7 mouse cellular contexts compared by ENCODE assay signal in the genomic region with DNA sequence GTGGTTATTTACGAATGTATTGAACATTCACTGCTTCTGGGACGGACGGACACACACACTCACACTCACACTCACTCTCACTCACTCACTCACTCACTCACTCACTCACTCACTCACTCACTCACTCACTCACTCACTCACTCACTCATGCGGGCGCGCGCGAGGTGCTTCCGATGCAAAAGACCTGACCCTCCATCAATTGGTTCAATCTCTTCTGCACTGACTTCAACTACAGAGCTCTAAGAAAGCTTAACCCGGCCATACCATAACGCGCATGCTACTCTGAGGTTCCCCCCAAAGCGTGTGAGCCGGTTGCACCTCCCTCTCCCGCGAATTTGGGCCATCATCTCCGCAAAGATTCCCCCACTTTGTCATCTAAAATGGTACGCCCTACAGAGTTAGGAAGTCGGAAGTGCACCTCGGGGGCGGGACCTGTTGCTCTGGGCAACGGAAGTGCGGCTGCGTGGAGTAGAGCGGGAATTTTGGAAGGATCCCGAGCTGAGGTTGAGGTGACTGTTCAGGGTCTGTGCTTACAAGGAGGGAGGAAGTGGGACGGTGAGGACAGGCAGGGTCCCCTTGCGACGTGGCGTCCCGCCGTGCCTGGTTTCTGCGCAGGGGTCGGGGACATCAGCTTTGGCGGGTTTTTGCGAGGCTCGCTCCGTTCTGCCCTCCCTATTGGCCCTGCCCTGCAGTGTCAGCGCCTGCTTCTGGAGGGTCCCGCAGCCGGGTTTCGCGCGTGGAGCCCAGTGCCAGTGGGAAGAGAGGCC. TPM values are rescaled to one million over a fixed set of nuclear protein-coding genes. Genes with fewer than 3 reads are reported as not detected.
A peak's percentile ranks its signal among the peaks of the same experiment; 100 is the strongest.
DNase-seq lines count a peak whose midpoint lies in the region; ATAC-seq lines count a peak whose summit lies in the region.

Gene Fanci, plus strand, starts transcription at position 47 of the 767 bp plus-strand sequence.

- H3K36me3 ChIP-seq in intestine, embryonic 15.5 days, result no peaks in the 10 kb centered on the region
- peaks cover 10% of the 10 kb centered on the region for H3K36me3 ChIP-seq in midbrain, embryonic 10.5 days

- ATAC-seq in intestine, embryonic 15.5 days, result peak; percentile 96

- WGBS in intestine, embryonic 15.5 days, result under 1% methylated on average over 44 of the region's 44 CpGs
- under 1% methylated on average over 44 of the region's 44 CpGs for WGBS in midbrain, embryonic 10.5 days

- H3K4me2 ChIP-seq in intestine, embryonic 15.5 days (replicated peaks), result peak within 1 kb of the TSS; percentile 96

- H3K9me3 ChIP-seq in intestine, embryonic 15.5 days, result no peaks in the 10 kb centered on the region
- no peaks in the 10 kb centered on the region for H3K9me3 ChIP-seq in midbrain, embryonic 10.5 days (replicated peaks)

- H3K27me3 ChIP-seq in intestine, embryonic 15.5 days (replicated peaks), result no peaks in the 10 kb centered on the region
- H3K27me3 ChIP-seq in midbrain, embryonic 10.5 days (ENCODE audit: low read depth, poor library complexity, severe bottlenecking), result peaks cover 4% of the 10 kb centered on the region; the same call in 1 of the 2 replicates

- peak within 1 kb of the TSS; percentile 73 for H3K4me3 ChIP-seq in intestine, embryonic 15.5 days (replicated peaks)
- H3K4me3 ChIP-seq in midbrain, embryonic 10.5 days, result peak within 1 kb of the TSS; percentile 84

- peak within 1 kb of the TSS; percentile 72 for H3K9ac ChIP-seq in intestine, embryonic 15.5 days

- peak within 1 kb of the TSS; percentile 84 for H3K27ac ChIP-seq in intestine, embryonic 15.5 days
- H3K27ac ChIP-seq in midbrain, embryonic 10.5 days (replicated peaks), result peak within 1 kb of the TSS; percentile 96

- H3K4me1 ChIP-seq in intestine, embryonic 15.5 days (replicated peaks), result peaks cover 4% of the 10 kb centered on the region; the same call in 1 of the 2 replicates
- peaks cover 26% of the 10 kb centered on the region for H3K4me1 ChIP-seq in midbrain, embryonic 10.5 days

- intact Hi-C loops in gastrocnemius, postnatal 36 days (cut with DNase I), result loop anchor here (5.0 kb wide), 1 partner anchor 75 kb away; the partner anchor contains the start of gene Polg
- intact Hi-C loops in left cerebral cortex, postnatal 25 days (cut with DNase I), result loop anchor here (1.0 kb wide), 1 partner anchor 74 kb away; the partner anchor contains the start of gene Polg

- DNase-seq in adrenal gland, adult 2 months, result peak; percentile 93
- peak; percentile 93 for DNase-seq in embryo, embryonic 11.5 days (ENCODE audit: low read depth, low spot score)
- peak; percentile 95 to 96 for DNase-seq in gastrocnemius, postnatal 36 days
- peak; percentile 95 for DNase-seq in left cerebral cortex, postnatal 25 days (ENCODE audit: low spot score in 2 of 2)
- peak; percentile 95 for DNase-seq in midbrain, embryonic 10.5 days (ENCODE audit: low spot score)
- peak; percentile 99 for DNase-seq in right cerebral cortex, postnatal 4 days

RNA-seq across cellular contexts. Expression of gene Fanci, which starts in this region (rescaled TPM):
- under 1 TPM; 0.35 to 0.49 TPM for total RNA-seq in adrenal gland, adult 2 months (2021)
- 0.37 and 0.44 TPM in 2 replicates for polyA plus RNA-seq in adrenal gland, adult 2 months (2012; rRNA removed)
- under 1 TPM; 0.13 to 0.37 TPM for total RNA-seq in gastrocnemius, postnatal 36 days (2021)
- 7.9 and 8.6 TPM in 2 replicates for polyA plus RNA-seq in intestine, embryonic 15.5 days (2015; fragmentation: Nextera tagmentation; extraction: Ambion mirVana)
- total RNA-seq in left cerebral cortex, postnatal 25 days (2021), result under 1 TPM; 0.57 to 0.92 TPM
- 20.9 and 22.6 TPM in 2 replicates for polyA plus RNA-seq in midbrain, embryonic 10.5 days (2016; fragmentation: Nextera tagmentation; extraction: Ambion mirVana)

Comparison
In these comparisons a context has a peak if more than half of its experiments do, and no peak if none do; other contexts are left out.
1. Peak in every context shown above with its lines: DNase-seq, ATAC-seq, H3K4me3 ChIP-seq and H3K27ac ChIP-seq.
2. Peak in DNase-seq in adrenal gland, adult 2 months; RNA of the gene not detected or under 1 TPM.
3. Peak in DNase-seq in gastrocnemius, postnatal 36 days; RNA of the gene not detected or under 1 TPM.
4. Peak in DNase-seq in left cerebral cortex, postnatal 25 days; RNA of the gene not detected or under 1 TPM.